Mouse (Mus musculus) spleen, embryonic (tissue): Measurements from ENCODE around the gene Mdfi.

ENCODE experiments used
- CTCF ChIA-PET: fragments of 350-600 bp; sonication (Branson Sonifier 250); formaldehyde crosslinking; loops from one replicate; lab custom pipeline; 2022; lab: Charles Lee

The Mdfi gene

GRCm38 (mm10) chr17:47805047-47805835 lies 29.2 kb downstream of the Mdfi start:
- CTCF ChIA-PET = interaction anchor here (0.6 kb wide), 1 partner anchor 64 kb away, joined by 3 read pairs; no protein-coding TSS in a partner anchor

- CTCF ChIA-PET = interaction anchor here (0.7 to 0.9 kb wide), 3 partner anchors 9 to 301 kb away, joined by 3 to 5 read pairs (median 4); no protein-coding TSS in a partner anchor
Observed at GRCm38 (mm10) chr17:47803662-47804061, 30.8 kb downstream of the Mdfi start.

GRCm38 (mm10) chr17:47802806-47803205 lies 31.7 kb downstream of the Mdfi start:
- CTCF ChIA-PET = interaction anchor here (0.6 to 0.7 kb wide), 3 partner anchors 25 to 493 kb away, joined by 3 to 5 read pairs (median 3); no protein-coding TSS in a partner anchor

GRCm38 (mm10) chr17:47797383-47797782 lies 37.1 kb downstream of the Mdfi start:
- CTCF ChIA-PET = interaction anchor here (0.6 kb wide), 1 partner anchor 177 kb away, joined by 4 read pairs; no protein-coding TSS in a partner anchor

GRCm38 (mm10) chr17:47796968-47797367 lies 37.5 kb downstream of the Mdfi start:
- CTCF ChIA-PET = no interaction called here

- CTCF ChIA-PET = no interaction called here
Observed at GRCm38 (mm10) chr17:47796156-47796816, 38.2 kb downstream of the Mdfi start.

GRCm38 (mm10) chr17:47795446-47795845 lies 39.0 kb downstream of the Mdfi start:
- CTCF ChIA-PET = no interaction called here

GRCm38 (mm10) chr17:47793377-47793776 lies 41.1 kb downstream of the Mdfi start:
- CTCF ChIA-PET = interaction anchor here (0.5 to 1.3 kb wide), 5 partner anchors 18 to 303 kb away, joined by 3 to 7 read pairs (median 3); no protein-coding TSS in a partner anchor

- CTCF ChIA-PET = interaction anchor here (0.5 to 1.5 kb wide), 4 partner anchors 8 to 305 kb away, joined by 4 to 7 read pairs (median 4); no protein-coding TSS in a partner anchor
Observed at GRCm38 (mm10) chr17:47792098-47792863, 42.2 kb downstream of the Mdfi start.

GRCm38 (mm10) chr17:47788996-47789395 lies 45.5 kb downstream of the Mdfi start:
- CTCF ChIA-PET = interaction anchor here (1.0 to 1.5 kb wide), 2 partner anchors 16 to 20 kb away, joined by 3 to 5 read pairs; no protein-coding TSS in a partner anchor

GRCm38 (mm10) chr17:47788306-47788705 lies 46.2 kb downstream of the Mdfi start:
- CTCF ChIA-PET = no interaction called here

- CTCF ChIA-PET = no interaction called here
Observed at GRCm38 (mm10) chr17:47787632-47788031, 46.9 kb downstream of the Mdfi start.

- CTCF ChIA-PET = no interaction called here
Observed at GRCm38 (mm10) chr17:47784411-47784810, 50.1 kb downstream of the Mdfi start.

- CTCF ChIA-PET = no interaction called here
Observed at GRCm38 (mm10) chr17:47783445-47784223, 50.9 kb downstream of the Mdfi start.

GRCm38 (mm10) chr17:47782486-47782885 lies 52.0 kb downstream of the Mdfi start:
- CTCF ChIA-PET = no interaction called here

GRCm38 (mm10) chr17:47780470-47780869 lies 54.0 kb downstream of the Mdfi start:
- CTCF ChIA-PET = no interaction called here

GRCm38 (mm10) chr17:47777141-47777540 lies 57.4 kb downstream of the Mdfi start:
- CTCF ChIA-PET = no interaction called here

GRCm38 (mm10) chr17:47773604-47774003 lies 60.9 kb downstream of the Mdfi start:
- CTCF ChIA-PET = interaction anchor here (1.0 to 1.1 kb wide), 2 partner anchors 16 to 20 kb away, joined by 3 read pairs; no protein-coding TSS in a partner anchor

GRCm38 (mm10) chr17:47769389-47770299 lies 64.8 kb downstream of the Mdfi start:
- CTCF ChIA-PET = interaction anchor here (1.4 to 1.6 kb wide), 3 partner anchors 19 to 33 kb away, joined by 5 to 9 read pairs (median 6); partner anchors contain the start of gene Tfeb
